Mouse (Mus musculus) heart, adult 9 months (tissue): ENCODE data around the gene Prg2.

Source experiments
- DNase-seq, 2 experiments: peaks; one replicate each; pipeline ENCODE4 v3.0.0; 2022; ENCODE audit warnings: low spot score in 2 of 2

Gene Prg2

DNA sequence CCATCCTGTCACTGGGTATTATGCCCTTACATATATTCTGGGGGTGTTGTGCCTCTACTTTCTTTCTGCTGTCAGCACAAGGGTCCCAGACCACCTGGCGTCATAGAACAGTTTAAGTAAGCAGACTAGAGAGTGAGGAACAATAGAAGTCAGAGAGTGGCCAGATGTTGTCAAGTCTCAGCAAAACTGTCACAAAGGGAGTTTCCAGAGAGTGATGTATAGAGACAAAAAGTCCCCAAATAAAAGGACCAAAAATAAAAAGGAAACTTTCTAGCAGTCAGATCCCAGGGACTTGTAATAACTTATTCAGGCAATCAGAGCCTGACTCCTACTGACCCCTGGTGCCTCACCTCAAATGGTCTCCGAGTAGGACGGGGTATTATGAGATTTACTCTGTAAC, 18.4 kb upstream of the Prg2 start:
- DNase-seq = no peak

DNA sequence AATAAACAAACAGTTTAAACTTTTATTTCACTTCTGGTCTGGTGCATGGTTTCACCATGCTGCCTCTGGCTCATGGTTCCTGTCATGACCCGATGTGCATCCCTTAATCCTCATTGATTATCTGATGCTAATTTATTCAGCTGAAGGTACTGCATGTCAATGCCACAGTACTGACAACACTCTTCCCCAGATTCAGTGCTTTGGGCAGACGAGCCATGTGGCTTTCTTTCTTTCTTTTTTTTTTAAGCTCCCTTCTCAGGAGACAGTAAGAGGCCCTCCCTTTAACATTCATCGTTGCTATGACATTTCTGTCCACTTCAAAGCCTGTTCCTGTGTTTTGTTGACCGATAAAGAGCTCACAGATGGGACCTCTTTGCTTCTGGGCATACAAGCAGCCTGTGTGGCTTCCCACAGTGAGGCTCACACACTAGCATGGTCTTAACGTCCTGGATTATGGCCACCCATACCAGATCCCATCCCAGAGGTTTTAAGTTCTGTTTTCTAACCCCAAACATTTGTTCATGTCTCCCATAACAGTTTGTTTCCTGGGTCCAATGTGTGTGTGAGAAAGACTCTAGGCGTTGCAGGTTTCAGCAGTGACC, 17.3 kb upstream of the Prg2 start:
- DNase-seq = no peak

DNA sequence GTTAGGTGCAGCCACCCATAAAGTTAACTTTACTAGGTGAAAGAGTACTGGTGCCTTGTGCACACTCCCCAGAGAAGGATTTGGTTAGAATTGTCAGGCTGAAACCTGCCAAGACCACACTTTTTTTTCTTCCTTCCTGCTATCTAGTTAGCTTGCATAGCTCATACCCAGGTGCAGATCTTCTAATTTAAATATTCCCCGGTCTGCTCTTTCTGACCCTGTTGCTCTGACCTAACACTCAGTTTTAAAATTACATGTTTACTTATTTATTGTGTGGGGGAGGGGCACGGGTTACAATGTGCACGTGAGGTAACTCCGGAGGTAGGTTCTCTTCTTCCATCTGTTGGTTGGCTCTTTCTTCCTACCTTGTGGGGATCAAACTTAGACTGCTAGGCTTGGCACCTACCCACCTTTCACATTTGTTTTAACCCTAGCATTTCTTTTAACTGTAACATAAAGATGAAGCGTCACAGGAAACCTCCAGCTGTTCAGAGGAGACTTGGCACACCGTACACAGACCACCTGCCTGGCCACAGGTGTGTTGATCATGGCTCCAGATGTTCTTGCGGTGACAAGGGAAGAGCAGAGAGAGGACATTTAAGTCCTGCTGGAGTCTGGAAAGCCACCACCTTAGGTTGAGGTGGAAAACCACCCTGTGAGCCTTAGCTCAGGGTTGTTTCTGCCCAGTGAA, 16.0 kb upstream of the Prg2 start:
- no peak for DNase-seq

DNA sequence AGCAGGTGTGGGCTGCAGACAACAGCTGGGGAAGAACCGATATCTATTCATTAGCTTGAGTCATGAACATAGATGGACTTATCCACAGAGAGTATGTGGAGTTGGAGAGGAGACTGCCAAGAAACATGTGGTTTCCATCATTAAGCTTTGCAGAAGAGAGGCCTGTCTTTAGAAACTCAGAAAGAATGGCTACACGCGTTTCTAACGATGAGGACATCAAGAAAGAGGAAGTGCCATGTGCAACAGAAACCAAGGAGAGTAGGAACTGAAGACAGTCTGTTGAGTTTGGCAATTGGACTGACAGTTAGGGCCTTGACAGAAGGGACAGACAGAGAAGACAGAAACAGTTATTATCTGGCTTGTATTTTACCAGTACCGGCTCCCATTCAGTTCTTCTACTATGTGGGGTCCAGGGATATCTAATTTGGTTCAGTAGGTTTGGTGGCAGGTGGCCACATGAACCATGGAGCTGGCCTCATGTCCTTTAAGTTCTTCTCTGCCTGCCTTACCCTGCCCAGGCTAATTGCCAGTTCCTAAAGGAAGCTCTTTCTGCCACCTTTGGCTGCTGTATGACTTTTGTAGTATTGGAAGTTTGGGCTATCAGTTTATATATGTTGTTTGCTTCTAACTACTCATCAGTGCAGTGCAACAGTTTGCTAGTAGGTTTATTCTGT, 12.8 kb upstream of the Prg2 start:
- no peak for DNase-seq

DNA sequence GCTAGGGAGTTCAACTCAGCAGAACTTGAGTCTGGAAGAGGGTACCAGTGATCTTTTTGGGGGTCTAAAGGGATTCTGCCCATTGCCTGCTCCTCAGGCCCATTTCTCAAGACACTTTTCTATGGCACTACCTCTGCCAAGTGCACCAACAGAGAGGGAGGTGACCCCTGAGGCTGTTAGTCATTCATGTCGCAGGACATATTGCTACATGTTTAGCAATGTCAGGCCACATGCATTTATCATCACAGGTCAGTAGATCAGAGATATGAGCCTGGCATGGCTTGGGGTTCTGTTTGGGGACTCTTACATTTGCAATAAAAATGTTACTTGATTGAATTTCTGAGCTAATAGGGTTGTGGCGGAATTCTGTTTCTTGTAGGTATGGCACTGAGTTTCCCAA, 4.7 kb upstream of the Prg2 start:
- DNase-seq = no peak

DNA sequence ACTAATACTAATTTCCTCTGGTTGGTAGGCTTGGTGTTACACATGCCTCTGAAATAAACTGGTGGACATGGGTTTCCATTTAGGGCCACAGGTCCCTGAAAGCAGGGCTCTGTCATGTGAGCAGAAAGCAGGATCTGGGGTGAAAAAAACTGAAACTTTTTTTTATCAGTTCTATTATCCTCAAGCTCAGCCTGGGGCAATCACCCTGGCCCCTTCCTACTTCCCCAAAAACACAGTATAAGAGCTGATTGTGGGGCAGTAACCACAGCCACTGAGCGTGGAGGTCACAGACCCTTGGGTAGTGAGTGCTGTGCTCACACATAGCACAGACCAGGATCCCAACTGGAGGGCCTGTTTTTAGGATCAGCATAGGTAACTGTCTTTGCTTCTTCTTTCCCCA, 7.7 kb downstream of the Prg2 start, which contains the start of gene Prg3:
TSS of gene Prg3 (plus strand) at position 286 of the 400 bp plus-strand sequence.
- no peak for DNase-seq

DNA sequence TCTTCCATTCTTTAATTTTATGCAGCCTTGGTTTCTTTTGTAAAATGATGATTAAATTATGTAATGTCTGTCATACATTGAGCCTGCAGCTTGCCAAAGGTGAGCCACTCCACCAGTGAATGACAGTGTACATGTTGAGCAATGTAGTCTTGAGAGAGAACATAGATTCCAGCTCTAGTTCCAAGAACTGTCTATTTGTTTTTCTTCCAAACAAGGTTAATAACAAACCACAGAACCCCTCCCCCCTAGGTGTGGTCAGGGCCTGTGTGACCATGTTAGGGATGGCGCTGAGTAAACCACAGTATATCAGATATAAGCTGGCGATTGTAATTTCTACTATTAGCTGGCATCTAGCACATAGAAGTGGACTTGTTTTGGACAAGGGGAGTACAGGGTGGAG, 16.1 kb downstream of the Prg2 start:
- DNase-seq = no peak

DNA sequence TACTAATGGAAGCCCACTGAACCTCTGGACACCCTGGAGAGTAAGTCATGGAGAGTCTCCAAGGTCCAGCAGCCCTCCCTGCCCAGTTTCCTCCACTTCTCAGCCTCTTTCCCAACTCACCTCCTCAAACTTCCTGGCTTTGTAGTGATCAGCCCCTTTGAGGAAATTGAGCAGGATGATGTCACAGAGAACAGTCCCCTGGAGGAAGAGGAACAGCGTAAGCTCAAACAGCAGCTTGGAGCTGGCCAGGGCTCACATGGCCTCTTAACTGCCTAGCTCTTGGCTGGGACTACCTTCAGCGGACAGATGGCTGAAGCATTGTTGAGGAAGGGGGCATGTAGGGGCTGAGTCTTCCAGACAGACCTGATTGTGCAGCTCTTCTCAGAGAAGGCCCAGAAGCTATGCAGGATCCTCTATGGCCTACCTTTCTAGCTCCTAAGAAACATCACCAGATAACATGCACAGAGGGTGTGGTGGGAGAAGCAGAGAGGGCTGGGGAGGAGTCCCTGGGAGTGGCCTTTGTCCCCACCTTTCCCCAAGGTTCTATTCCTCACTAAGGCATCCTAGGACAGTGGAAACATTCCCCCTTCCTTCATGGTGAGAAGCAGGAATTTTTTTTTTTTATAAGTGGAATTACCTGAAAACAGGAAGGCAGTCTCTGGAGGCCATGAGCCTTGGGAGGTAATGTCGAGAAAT, 19.4 kb downstream of the Prg2 start:
- peak; percentile 32 to 73 for DNase-seq

DNA sequence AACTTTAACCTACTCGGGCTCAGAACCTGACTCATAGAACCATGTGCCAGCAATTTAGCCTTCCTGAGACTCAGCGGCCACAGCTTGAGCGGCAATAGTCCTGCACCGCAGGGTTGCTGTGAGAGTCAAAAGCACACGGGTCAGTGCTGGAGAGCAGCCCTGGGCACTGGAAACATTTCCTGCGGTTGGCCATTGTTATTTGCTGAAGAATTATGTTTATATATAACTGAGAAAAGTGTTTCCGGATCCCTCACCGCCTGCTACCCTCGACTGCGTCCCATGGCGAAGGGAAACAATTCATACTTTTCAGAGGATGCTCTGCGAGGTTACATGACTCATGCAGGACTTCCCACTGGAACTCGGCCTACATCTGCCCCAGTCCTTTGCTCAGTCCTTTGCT, 21.2 kb downstream of the Prg2 start:
- peak; percentile 21 to 44 for DNase-seq

DNA sequence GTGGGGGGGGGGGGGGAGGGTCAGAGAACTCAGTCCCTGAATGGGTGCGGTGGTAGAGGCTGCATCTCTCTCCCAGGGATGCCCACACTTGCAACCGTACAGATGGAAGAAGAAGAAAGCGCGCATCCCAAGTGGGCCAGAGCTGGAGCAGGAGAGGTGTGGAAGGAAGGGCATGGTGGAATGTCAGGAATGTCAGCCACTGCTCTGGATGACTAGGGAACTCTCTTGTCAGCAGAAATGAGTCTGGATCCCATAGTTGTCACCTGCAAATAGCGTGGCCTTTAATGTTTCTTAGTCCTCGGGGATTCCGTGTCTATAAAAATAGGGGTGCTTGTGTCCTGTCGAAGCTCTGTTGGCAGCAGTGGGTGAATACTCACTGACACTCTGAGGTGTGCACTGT, 22.3 kb downstream of the Prg2 start:
- DNase-seq = no peak

DNA sequence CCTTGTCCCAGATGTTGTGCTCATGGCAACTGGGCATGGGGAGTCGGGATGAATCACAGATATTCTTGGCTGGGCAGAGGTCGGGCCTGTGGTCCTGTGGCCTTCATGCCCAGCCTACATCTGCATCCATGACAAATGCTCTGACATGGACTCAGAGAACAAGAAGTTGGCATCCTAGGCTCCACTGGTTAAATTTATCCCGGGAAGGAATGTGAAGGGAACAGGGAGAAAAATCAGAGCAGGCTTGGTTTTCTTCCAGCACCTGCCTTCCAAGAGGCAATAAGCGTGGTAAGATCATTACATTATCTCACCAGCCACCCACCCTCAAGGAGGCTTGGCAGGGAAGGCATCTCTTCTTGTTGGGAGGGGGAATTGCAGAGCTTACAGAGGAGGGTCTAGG, 24.1 kb downstream of the Prg2 start:
- DNase-seq = no peak

DNA sequence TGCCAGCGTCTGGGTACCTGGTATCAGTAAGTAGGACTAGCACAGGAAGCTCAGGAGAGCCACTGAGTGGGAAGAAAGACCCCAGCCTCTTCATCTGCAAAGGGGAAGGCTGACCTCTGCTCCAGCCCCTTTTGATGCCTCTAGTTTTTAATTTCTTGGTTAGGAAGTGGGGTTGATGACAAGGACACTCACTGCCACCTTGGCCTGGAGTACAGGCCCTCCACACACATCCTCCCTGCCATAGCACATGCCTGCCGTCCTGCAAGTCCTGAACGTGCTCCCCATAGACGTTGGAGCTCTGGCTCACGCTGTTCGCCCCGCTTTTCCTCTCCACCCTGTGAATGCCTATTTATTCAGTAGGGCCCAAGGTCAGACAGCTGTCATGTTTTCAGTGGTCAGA, 26.3 kb downstream of the Prg2 start:
- no peak for DNase-seq

DNA sequence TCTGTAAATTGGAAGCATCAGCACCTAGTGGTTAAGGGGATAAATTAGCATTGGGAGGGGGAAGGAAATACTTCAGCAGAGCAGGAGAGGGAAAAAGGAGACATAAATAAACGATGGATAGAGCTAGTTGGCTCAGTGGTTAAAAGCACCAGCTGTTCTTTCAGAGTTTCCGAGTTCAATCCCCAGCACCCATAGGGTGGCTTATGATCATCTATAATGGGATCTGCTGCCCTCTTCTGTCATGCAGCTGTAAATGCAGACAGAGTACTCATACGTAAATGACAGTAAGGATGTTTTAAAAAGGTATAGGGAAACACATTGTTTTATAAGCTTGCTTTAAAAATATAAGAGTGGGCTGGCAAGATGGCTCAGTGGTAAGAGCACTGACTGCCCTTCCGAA, 27.5 kb downstream of the Prg2 start:
- peak; percentile 23 to 42 for DNase-seq

DNA sequence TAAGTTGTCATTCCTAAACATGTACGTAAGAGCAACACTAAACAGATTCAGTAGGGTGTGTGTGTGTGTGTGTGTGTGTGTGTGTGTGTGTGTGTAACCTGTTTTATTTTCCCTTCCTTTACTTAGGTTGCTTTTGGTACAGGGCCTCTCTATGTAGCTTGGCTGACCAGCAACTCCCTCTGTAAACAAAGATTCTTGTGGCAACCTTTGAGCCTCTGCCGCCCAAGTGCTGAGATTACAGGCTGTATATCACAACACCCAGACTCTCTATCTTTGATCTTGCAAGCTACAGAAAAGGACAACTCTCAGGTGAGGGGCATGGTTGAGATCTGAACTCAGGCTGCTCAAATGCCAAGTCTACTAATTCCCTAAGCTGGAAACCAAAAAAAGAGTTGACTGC, 29.0 kb downstream of the Prg2 start:
- no peak for DNase-seq

DNA sequence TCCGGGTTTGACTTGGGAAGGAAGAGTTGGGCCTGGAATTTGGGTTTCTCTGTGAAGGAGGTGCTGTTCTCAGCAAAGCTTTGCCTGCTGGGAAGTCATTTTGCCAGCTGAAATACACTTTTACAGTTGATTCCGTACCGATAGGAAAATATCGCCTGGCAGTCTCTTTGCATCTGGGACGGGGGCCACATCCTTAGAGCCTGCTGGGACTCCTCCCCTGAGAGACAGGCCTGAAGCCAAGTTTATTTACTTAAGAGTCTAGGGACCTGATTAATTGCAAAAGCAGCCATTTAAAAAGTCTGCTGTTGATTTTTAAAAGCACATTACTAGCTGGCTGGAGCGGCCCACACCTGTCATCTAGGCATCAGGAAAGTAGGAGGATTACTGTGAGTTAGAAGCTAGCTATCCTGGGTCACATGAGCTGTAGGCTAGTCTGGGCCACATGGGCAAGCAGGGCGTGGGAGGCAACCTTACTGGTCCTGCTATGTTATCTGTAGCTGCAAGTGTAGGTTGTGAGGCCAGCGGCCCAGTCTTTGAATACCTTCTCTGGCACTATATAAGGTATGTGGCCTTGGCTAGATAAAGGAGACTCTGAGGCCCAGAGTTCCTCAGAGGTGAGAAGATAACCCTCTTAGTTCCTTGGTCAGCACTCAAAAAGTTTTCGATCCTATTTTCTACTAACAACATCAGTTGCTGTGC, 31.8 kb downstream of the Prg2 start:
- peak; percentile 32 to 40 for DNase-seq

DNA sequence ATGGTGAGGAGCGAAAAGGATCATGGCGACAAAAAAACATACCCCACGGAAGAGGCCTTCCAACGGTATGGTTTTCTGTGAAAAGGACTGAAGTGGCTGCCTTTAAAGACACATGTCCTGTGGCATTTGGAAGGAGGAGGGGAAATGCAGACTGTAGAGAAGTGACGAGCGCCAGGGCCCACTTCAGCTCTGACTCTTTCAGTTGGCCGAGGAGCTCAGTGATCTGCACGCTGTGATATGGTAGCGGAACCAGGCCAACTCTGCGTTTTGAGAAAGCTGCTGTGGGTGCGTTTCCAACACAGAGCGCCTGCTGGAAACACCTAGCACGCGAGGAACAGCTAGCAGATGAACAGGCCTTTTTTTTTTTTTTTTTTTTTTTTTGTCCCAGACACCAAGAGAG, 32.4 kb downstream of the Prg2 start:
- DNase-seq = no peak

DNA sequence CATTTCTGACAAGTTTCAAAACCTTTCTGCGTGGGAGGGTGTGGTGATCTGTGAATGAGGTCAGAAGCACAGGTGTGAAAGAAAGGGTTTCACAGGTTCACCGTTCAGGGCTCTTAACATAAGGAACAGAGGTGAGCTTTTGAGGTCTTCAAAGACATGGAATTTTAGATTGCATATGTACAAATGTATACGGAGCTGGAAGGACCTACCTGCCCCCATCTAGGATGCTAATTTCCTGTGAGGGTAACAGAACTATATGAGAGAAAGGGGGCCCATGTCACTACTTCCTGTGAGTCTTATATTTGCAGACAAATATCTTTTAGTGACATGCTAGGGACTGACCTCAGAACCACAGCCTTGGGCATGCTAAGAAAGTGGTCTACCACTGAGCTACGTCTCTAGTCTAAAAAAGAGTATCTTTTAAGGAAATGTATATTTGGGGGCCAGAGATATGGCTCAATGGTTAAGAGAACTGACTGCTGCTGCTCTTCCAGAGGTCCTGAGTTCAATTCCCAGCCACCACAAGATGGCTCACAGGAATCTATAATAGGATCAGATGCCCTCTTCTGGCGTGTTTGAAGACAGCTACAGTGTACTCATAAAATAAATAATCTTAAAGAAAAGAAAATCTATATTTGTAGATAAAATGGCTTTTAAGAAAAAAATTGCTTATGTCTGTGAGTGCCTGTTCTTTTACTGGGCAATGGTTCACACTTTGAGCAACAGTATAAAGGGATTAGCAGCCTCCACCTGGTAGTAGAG, 33.7 kb downstream of the Prg2 start:
- DNase-seq = no peak

DNA sequence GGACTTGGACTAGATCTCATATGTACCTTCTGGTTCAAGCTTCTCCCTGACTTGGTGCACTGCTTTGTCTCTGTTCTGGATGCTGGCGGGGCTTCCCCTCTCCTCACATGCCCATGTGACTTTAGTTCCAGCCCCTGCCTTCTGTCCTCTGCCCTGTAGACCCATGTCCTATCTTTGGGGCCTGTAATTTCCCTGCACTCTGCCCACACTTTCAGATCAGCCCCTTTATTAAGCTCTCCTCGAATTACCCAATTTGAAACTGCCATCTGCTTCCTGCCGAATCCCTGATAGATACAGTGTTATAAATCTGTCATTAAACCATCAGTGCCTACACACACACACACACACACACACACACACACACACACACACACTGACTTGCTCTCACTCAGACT, 34.3 kb downstream of the Prg2 start:
- DNase-seq = no peak

DNA sequence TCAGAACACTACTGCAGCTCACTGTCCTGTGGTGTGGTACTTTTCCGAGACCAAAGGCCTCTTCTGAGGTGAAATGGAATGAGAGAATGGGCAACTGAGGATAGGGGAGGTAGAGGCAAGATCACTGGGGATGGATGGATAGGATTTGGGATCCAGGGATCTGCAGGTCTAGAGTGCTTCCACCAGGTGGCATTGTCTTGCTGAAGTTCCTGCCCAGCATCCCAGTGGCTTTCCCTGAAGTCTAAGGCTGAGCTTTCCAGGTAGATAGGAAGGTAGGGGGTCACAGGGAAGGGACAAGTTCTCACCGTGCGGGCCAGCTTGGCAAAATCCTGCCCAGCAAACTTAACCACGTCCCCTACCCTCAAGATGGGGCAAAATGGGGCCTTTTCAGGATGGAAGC, 41.8 kb downstream of the Prg2 start:
- DNase-seq = no peak

DNA sequence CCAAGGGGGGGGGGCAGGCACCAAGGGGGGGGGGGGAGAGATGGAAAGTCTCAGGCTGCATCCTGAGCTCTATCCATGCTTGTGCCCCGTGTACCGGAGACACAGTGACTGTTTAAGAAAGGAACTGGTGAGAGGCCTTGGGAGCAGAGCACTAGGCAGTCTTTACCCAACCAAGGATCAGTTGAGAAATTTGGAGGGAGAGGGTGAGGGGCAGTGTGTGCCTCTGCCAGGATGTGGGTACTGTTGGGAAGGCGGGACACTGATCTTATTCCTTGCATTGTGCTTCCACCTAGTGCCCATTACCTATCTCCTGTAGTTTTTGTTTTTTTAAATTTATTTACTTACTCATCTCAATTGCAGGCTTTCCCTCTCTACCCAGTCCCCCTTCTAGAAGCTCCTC, 45.9 kb downstream of the Prg2 start:
- no peak for DNase-seq

DNA sequence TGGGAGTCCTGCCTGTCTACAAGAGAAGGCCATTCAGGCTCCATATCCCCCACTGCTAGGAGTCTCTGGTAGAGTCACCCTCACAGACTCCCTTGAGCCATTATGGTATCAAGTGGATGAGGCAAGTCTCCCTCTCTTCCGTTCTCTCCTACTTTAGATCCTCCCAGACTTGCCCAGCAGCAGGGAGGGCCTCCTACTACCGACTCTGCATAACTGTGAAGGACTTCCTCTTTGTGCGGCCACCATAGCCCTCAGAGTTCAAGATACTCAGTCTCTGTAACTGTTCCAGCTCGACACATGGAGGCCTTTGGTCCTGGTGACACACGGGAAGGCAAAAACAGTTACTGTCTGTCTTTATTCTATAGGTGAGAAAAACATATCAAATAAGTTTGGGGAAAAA, 47.0 kb downstream of the Prg2 start:
- DNase-seq = no peak
